Mouse (Mus musculus): ENCODE data around the gene Fmn2. TPM values are rescaled to one million over a fixed set of nuclear protein-coding genes. Genes with fewer than 3 reads are reported as not detected.

Fmn2 gene
- polyA plus RNA-seq, 1 experiment from 2014 or later, result 0.74 TPM

- no peaks in the 10 kb centered on the region for H3K9me3 ChIP-seq (ENCODE audit: control insufficient read depth, low read length)
- no peak overlapping the region for H3K4me2 ChIP-seq (ENCODE audit: low read length)
- WGBS, result 83% methylated on average over 4 of the region's 4 CpGs
- no peaks in the 10 kb centered on the region for H3K27me3 ChIP-seq (ENCODE audit: control insufficient read depth, insufficient read depth, low read length)
- H3K4me1 ChIP-seq (ENCODE audit: control insufficient read depth in 2 of 2, insufficient read depth in 2 of 2, low read length in 2 of 2), result no peaks in the 10 kb centered on the region
- no peak for ATAC-seq (ENCODE audit: insufficient number of reproducible peaks, insufficient read depth, low FRiP score, low read depth)
- no peaks in the 10 kb centered on the region for H3K36me3 ChIP-seq (ENCODE audit: control insufficient read depth, insufficient read depth, low read length)
- H3K9ac ChIP-seq (ENCODE audit: low read length), result no peak overlapping the region
- no peak overlapping the region for H3K4me3 ChIP-seq (ENCODE audit: control insufficient read depth in 1 of 2, insufficient read depth in 1 of 2, low read depth in 1 of 2, low read length in 2 of 2)
- H3K27ac ChIP-seq (replicated peaks in 1 of 2; ENCODE audit: control insufficient read depth in 1 of 2, insufficient read depth in 1 of 2, low read depth in 2 of 2, low read length in 2 of 2), result no peak overlapping the region
These were observed 246.9 kb downstream of the Fmn2 start for GRCm38 (mm10) chr1:174748520-174748919.

- Histone ChIP-seq H3K9ac (ENCODE audit: low read length) (no peak overlapping the region), H3K4me2 (ENCODE audit: low read length) (no peak overlapping the region), H3K27ac (replicated peaks in 1 of 2; ENCODE audit: control insufficient read depth in 1 of 2, insufficient read depth in 1 of 2, low read depth in 2 of 2, low read length in 2 of 2) (no peak overlapping the region), H3K9me3 (ENCODE audit: control insufficient read depth, low read length) (no peaks in the 10 kb centered on the region), H3K36me3 (ENCODE audit: control insufficient read depth, insufficient read depth, low read length) (no peaks in the 10 kb centered on the region), H3K4me3 (ENCODE audit: control insufficient read depth in 1 of 2, insufficient read depth in 1 of 2, low read depth in 1 of 2, low read length in 2 of 2) (no peak overlapping the region), H3K4me1 (ENCODE audit: control insufficient read depth in 2 of 2, insufficient read depth in 2 of 2, low read length in 2 of 2) (no peaks in the 10 kb centered on the region), H3K27me3 (ENCODE audit: control insufficient read depth, insufficient read depth, low read length) (no peaks in the 10 kb centered on the region)
- ATAC-seq (ENCODE audit: insufficient number of reproducible peaks, insufficient read depth, low FRiP score, low read depth), result no peak
- WGBS, result 52% methylated on average over 3 of the region's 3 CpGs
These were observed 249.4 kb downstream of the Fmn2 start for GRCm38 (mm10) chr1:174750893-174751461.

- Histone ChIP-seq H3K4me1 (ENCODE audit: control insufficient read depth in 2 of 2, insufficient read depth in 2 of 2, low read length in 2 of 2) (no peaks in the 10 kb centered on the region), H3K4me2 (ENCODE audit: low read length) (no peak overlapping the region), H3K36me3 (ENCODE audit: control insufficient read depth, insufficient read depth, low read length) (no peaks in the 10 kb centered on the region), H3K9me3 (ENCODE audit: control insufficient read depth, low read length) (no peaks in the 10 kb centered on the region), H3K27me3 (ENCODE audit: control insufficient read depth, insufficient read depth, low read length) (no peaks in the 10 kb centered on the region), H3K4me3 (ENCODE audit: control insufficient read depth in 1 of 2, insufficient read depth in 1 of 2, low read depth in 1 of 2, low read length in 2 of 2) (no peak overlapping the region), H3K27ac (replicated peaks in 1 of 2; ENCODE audit: control insufficient read depth in 1 of 2, insufficient read depth in 1 of 2, low read depth in 2 of 2, low read length in 2 of 2) (no peak overlapping the region), H3K9ac (ENCODE audit: low read length) (no peak overlapping the region)
- no peak for ATAC-seq (ENCODE audit: insufficient number of reproducible peaks, insufficient read depth, low FRiP score, low read depth)
- WGBS, result 66% methylated on average over 6 of the region's 6 CpGs
These were observed 257.7 kb downstream of the Fmn2 start for GRCm38 (mm10) chr1:174759354-174759753.

- 37% methylated on average over 2 of the region's 2 CpGs for WGBS
- H3K4me2 ChIP-seq (ENCODE audit: low read length), result no peak overlapping the region
- no peak for ATAC-seq (ENCODE audit: insufficient number of reproducible peaks, insufficient read depth, low FRiP score, low read depth)
- H3K4me1 ChIP-seq (ENCODE audit: control insufficient read depth in 2 of 2, insufficient read depth in 2 of 2, low read length in 2 of 2), result no peaks in the 10 kb centered on the region
- no peak overlapping the region for H3K9ac ChIP-seq (ENCODE audit: low read length)
- no peaks in the 10 kb centered on the region for H3K9me3 ChIP-seq (ENCODE audit: control insufficient read depth, low read length)
- H3K27ac ChIP-seq (replicated peaks in 1 of 2; ENCODE audit: control insufficient read depth in 1 of 2, insufficient read depth in 1 of 2, low read depth in 2 of 2, low read length in 2 of 2), result no peak overlapping the region
- H3K27me3 ChIP-seq (ENCODE audit: control insufficient read depth, insufficient read depth, low read length), result no peaks in the 10 kb centered on the region
- no peaks in the 10 kb centered on the region for H3K36me3 ChIP-seq (ENCODE audit: control insufficient read depth, insufficient read depth, low read length)
- H3K4me3 ChIP-seq (ENCODE audit: control insufficient read depth in 1 of 2, insufficient read depth in 1 of 2, low read depth in 1 of 2, low read length in 2 of 2), result no peak overlapping the region
These were observed 264.1 kb downstream of the Fmn2 start for GRCm38 (mm10) chr1:174765757-174766156.

GRCm38 (mm10) chr1:174766852-174767251 is 265.2 kb downstream of the Fmn2 start:
- H3K4me3 ChIP-seq (ENCODE audit: control insufficient read depth in 1 of 2, insufficient read depth in 1 of 2, low read depth in 1 of 2, low read length in 2 of 2), result no peak overlapping the region
- 91% methylated on average over 3 of the region's 3 CpGs for WGBS

GRCm38 (mm10) chr1:174771871-174772281 is 270.3 kb downstream of the Fmn2 start:
- Histone ChIP-seq H3K4me2 (ENCODE audit: low read length) (no peak overlapping the region), H3K36me3 (ENCODE audit: control insufficient read depth, insufficient read depth, low read length) (no peaks in the 10 kb centered on the region), H3K27me3 (ENCODE audit: control insufficient read depth, insufficient read depth, low read length) (no peaks in the 10 kb centered on the region), H3K27ac (replicated peaks in 1 of 2; ENCODE audit: control insufficient read depth in 1 of 2, insufficient read depth in 1 of 2, low read depth in 2 of 2, low read length in 2 of 2) (no peak overlapping the region), H3K9me3 (ENCODE audit: control insufficient read depth, low read length) (no peaks in the 10 kb centered on the region), H3K4me3 (ENCODE audit: control insufficient read depth in 1 of 2, insufficient read depth in 1 of 2, low read depth in 1 of 2, low read length in 2 of 2) (no peak overlapping the region), H3K9ac (ENCODE audit: low read length) (no peak overlapping the region), H3K4me1 (ENCODE audit: control insufficient read depth in 2 of 2, insufficient read depth in 2 of 2, low read length in 2 of 2) (no peaks in the 10 kb centered on the region)
- ATAC-seq (ENCODE audit: insufficient number of reproducible peaks, insufficient read depth, low FRiP score, low read depth), result no peak
- WGBS, result 83% methylated on average over 4 of the region's 4 CpGs

More at GRCm38 (mm10) chr1:174766852-174767251, 265.2 kb downstream of the Fmn2 start:
- H3K27me3 ChIP-seq (ENCODE audit: control insufficient read depth, insufficient read depth, low read length), result no peaks in the 10 kb centered on the region
- H3K36me3 ChIP-seq (ENCODE audit: control insufficient read depth, insufficient read depth, low read length), result no peaks in the 10 kb centered on the region
- no peak overlapping the region for H3K27ac ChIP-seq (replicated peaks in 1 of 2; ENCODE audit: control insufficient read depth in 1 of 2, insufficient read depth in 1 of 2, low read depth in 2 of 2, low read length in 2 of 2)
- no peak for ATAC-seq (ENCODE audit: insufficient number of reproducible peaks, insufficient read depth, low FRiP score, low read depth)
- no peak overlapping the region for H3K9ac ChIP-seq (ENCODE audit: low read length)
- H3K4me1 ChIP-seq (ENCODE audit: control insufficient read depth in 2 of 2, insufficient read depth in 2 of 2, low read length in 2 of 2), result no peaks in the 10 kb centered on the region
- H3K9me3 ChIP-seq (ENCODE audit: control insufficient read depth, low read length), result no peaks in the 10 kb centered on the region
- no peak overlapping the region for H3K4me2 ChIP-seq (ENCODE audit: low read length)

- Histone ChIP-seq H3K9me3 (ENCODE audit: control insufficient read depth, low read length) (no peaks in the 10 kb centered on the region), H3K36me3 (ENCODE audit: control insufficient read depth, insufficient read depth, low read length) (no peaks in the 10 kb centered on the region), H3K9ac (ENCODE audit: low read length) (no peak overlapping the region), H3K4me1 (ENCODE audit: control insufficient read depth in 2 of 2, insufficient read depth in 2 of 2, low read length in 2 of 2) (no peaks in the 10 kb centered on the region), H3K27me3 (ENCODE audit: control insufficient read depth, insufficient read depth, low read length) (no peaks in the 10 kb centered on the region), H3K4me2 (ENCODE audit: low read length) (no peak overlapping the region), H3K4me3 (ENCODE audit: control insufficient read depth in 1 of 2, insufficient read depth in 1 of 2, low read depth in 1 of 2, low read length in 2 of 2) (no peak overlapping the region), H3K27ac (replicated peaks in 1 of 2; ENCODE audit: control insufficient read depth in 1 of 2, insufficient read depth in 1 of 2, low read depth in 2 of 2, low read length in 2 of 2) (no peak overlapping the region)
- 89% methylated on average over 4 of the region's 4 CpGs for WGBS
- ATAC-seq (ENCODE audit: insufficient number of reproducible peaks, insufficient read depth, low FRiP score, low read depth), result no peak
These were observed 279.4 kb downstream of the Fmn2 start for GRCm38 (mm10) chr1:174781037-174781436.

- no peak overlapping the region for H3K4me2 ChIP-seq (ENCODE audit: low read length)
- no peak overlapping the region for H3K27ac ChIP-seq (replicated peaks in 1 of 2; ENCODE audit: control insufficient read depth in 1 of 2, insufficient read depth in 1 of 2, low read depth in 2 of 2, low read length in 2 of 2)
- no peak overlapping the region for H3K4me3 ChIP-seq (ENCODE audit: control insufficient read depth in 1 of 2, insufficient read depth in 1 of 2, low read depth in 1 of 2, low read length in 2 of 2)
- H3K9ac ChIP-seq (ENCODE audit: low read length), result no peak overlapping the region
- H3K4me1 ChIP-seq (ENCODE audit: control insufficient read depth in 2 of 2, insufficient read depth in 2 of 2, low read length in 2 of 2), result no peaks in the 10 kb centered on the region
- H3K9me3 ChIP-seq (ENCODE audit: control insufficient read depth, low read length), result no peaks in the 10 kb centered on the region
- WGBS, result 78% methylated on average over 2 of the region's 2 CpGs
- H3K36me3 ChIP-seq (ENCODE audit: control insufficient read depth, insufficient read depth, low read length), result no peaks in the 10 kb centered on the region
- ATAC-seq (ENCODE audit: insufficient number of reproducible peaks, insufficient read depth, low FRiP score, low read depth), result no peak
- H3K27me3 ChIP-seq (ENCODE audit: control insufficient read depth, insufficient read depth, low read length), result no peaks in the 10 kb centered on the region
These were observed 287.0 kb downstream of the Fmn2 start for GRCm38 (mm10) chr1:174788617-174789016.
